Mouse (Mus musculus) urinary bladder, adult 18-20 months (tissue): ENCODE data around the gene Slain1.
A peak's percentile ranks its signal among the peaks of the same experiment; 100 is the strongest.

Source experiments
- DNase-seq, 2 experiments: peaks; one replicate each; pipeline ENCODE4 v3.0.0; 2022; ENCODE audit warnings: low spot score in 2 of 2, mixed read lengths in 2 of 2

The Slain1 gene

GRCm38 (mm10) chr14:103649896-103650334 lies at the start of gene Slain1:
Slain1 (plus strand) TSS chr14:103650228.
- peak; percentile 31 to 45 for DNase-seq

GRCm38 (mm10) chr14:103608063-103608462 lies 42.0 kb upstream of the Slain1 start:
- no peak for DNase-seq

DNA sequence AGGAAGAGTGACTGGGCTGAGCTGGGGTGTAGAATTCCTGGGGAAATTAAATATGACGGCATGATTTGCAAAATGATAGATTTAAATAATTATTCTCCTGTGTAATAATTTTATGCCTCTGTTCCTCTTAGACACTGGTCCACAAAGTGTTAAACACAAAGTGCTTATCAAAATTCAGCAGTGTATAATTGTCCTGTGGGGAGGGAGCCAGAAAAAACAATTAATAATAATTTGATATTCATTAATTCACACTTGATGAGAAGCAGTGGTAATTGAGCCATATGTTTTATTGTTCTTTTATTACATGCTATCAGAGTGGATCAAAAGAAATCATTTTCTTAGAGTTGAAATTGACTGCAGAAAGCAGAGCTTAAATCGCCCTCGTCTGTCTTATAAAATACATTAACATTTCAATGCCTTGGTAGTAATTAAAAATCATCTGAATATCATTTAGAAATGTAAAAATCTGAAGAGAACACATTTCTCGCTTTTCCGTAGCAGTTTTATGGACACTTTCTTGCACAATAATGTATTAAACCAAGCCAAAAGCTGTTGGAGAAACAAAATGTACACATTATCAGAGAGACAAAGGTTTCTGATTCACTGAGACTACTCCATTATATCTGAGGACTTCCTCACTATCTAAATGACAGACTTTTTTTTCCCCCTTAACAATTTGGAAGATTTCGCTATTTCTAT lies 36.3 kb upstream of the Slain1 start:
- DNase-seq = no peak

- DNase-seq = no peak
Measured at GRCm38 (mm10) chr14:103614272-103614587, 35.8 kb upstream of the Slain1 start.

DNA sequence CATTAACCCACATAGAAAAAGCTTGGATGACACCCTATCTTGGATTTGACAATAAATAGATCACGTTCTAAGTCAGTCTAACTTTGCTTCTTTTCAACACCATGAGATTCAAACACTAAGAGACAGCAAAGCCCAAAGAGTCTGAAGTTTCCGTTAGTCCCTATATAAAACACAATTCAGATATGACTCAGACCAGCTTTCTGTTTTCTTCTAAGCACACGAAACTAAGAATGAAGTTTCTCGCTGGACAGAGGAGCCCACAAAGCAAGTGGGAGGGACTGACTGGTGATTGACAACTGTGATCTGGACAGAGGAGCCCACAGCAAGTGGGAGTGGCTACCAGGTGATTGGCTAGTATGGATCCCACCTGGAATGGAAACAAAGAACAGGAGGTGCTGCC lies 30.3 kb upstream of the Slain1 start:
- no peak for DNase-seq

DNA sequence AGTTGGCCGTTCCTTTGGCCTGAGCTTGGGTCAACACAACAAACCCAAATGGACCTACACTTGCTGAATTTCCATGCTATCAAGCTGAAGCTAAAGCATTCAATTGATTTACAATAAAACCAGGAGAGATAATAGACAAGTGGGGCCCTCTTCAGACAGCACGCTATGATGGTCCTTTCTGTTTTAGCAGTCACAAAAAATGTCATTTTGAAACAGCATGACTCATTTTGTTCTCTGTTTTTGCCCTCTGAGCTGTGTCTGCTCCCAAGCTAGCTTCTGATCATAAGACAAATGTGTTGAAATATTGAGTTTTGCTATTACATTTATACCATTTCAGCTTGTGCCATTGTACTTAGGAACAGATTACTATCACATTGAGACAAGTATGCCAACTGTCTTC lies 28.8 kb upstream of the Slain1 start:
- DNase-seq = no peak

- no peak for DNase-seq
Measured at GRCm38 (mm10) chr14:103626100-103626499, 23.9 kb upstream of the Slain1 start.

GRCm38 (mm10) chr14:103629639-103630364 lies 20.2 kb upstream of the Slain1 start:
- no peak for DNase-seq

DNA sequence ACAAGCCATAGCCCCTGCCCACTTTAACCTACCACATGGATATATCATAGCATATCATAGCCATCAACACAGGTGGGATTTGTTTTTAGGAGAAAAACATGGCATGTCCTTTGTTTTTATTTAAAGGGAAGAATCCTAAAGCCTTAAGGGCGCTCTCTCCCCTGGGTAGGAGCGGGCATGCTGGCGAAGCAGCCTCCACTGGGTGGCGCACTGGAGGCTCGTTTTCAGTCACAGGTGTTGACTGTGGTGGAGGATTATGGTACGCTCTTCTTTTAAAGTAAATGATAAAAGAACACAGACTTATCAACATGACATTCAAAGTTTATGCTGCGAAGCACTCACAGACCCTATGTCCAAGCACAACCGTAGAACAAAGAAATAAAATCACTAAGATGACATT lies 19.5 kb upstream of the Slain1 start:
- DNase-seq = no peak

DNA sequence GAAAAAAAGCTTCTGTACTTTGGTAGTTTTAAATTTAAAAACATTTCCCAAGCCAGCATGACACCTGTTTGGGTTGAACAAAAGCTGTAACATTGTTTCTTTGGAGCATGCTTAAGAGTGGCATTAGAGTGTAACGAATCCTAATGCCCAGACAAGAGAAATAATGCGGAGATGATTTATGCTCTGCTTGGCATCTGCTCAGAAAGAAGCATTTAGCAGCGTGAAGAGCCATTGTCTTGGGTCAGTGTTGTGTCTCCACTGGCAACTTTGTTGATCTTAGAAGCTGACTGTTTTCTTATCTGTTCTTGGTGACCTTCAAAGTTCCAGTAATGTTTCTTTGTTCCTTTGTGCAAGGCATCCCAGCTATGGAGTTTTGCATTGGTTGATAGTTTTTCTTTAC lies 6.1 kb upstream of the Slain1 start:
- DNase-seq = no peak

DNA sequence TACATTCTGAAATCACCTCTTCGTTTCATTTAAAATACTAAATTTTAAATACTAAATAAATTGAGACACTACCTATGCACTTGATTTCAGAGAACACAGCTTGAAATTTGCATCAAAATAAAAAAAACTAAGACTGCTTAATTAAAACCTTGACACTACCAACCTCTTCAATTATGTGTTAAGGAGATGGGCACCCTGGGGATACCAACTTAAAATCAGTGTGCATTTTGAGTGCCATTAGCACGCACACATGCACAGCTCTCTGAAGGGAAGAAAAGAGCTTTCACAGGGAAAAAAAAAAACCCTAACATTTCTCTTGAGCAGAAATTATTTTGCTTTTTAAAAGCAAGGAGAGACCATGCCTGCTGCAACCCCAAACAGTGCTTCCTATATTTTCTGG lies 2.0 kb upstream of the Slain1 start:
- no peak for DNase-seq

DNA sequence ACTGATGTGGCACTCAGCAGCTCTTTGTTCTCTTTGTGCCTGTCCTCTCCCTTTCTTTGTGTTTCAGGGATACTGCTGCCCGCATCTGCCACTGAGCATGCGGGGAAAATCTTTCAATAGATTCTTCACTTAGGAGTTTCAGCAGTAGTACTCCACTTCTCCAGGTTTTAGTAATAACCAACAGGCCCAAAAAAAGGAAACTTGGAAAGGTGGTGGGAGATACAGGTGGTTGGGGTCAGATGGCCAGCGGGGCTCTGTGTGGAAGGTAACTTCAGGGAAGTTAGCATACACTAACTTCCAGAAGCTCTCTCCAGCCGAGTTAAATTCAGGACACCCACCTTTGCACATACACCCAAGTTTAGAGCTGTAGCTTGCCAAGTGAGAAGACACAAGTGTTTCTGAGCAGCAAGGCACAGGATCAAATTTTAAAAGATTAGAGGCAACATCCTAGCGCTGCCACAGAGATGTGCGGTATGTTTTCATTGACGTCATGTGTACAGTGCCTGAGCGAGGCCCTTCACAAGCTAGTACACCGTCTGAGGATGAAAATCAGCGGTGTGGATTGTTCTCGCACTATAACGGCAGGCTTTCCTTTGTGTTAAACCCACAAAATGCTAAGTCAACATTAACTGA lies 1.3 kb upstream of the Slain1 start:
- no peak for DNase-seq

- no peak for DNase-seq
Measured at GRCm38 (mm10) chr14:103649302-103649701, 726 bp upstream of the Slain1 start.

DNA sequence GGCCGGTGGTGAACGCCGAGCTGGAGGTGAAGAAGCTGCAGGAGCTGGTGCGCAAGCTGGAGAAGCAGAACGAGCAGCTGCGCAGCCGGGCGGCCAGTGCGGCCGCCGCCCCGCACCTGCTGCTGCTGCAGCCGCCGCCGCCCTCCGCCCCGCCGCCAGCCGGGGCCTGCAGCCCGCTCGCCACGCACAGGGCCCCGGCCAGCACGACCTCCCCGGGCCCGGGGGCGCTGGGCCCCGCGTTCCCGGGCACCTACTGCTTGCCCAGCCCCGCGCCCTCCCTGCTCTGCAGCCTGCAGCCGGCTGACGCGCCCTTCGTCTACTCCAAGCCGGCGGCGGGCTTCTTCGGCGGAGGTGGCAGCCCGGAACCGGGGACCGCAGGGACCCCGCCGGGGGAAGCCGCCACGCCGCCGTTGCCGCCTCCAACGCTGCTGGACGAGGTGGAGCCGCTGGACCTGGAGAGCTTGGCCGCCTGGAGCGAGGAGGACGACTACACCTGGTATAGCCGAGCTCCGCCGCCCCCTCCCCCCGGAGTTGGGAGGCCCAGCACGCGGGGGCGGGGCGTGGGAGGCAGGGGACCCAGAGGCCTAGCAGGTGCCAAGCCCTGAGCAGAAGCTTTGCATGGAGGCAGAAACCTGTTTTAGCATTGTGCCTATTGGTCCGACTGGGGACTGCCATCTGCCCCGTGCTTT lies 529 bp downstream of the Slain1 start:
- peak in 1 of 2 experiments; percentile 31 for DNase-seq

GRCm38 (mm10) chr14:103651106-103651505 lies 1.1 kb downstream of the Slain1 start:
- DNase-seq = no peak

GRCm38 (mm10) chr14:103651562-103651961 lies 1.5 kb downstream of the Slain1 start:
- DNase-seq = no peak

- no peak for DNase-seq
Measured at GRCm38 (mm10) chr14:103652524-103652923, 2.5 kb downstream of the Slain1 start.

GRCm38 (mm10) chr14:103653800-103654199 lies 3.8 kb downstream of the Slain1 start:
- DNase-seq = no peak

DNA sequence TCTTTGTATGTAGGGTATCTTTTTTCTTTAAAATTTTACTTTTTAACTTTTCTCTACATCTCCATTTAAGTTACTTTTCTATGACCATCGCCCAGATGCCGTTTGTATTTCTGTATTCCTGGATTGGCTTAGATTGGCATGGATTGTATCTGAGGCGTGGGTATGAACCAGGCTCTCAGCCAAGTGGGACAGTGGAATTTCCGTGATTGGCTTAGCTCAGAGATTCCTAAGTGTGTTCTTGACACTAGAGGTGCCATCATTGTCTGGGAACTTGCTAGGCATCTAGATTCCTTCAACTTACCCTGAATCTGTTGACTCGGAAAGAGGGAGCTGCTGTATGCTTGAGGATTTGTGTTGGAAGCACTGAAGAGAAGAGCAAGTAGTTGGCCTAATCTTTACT lies 5.4 kb downstream of the Slain1 start:
- no peak for DNase-seq

DNA sequence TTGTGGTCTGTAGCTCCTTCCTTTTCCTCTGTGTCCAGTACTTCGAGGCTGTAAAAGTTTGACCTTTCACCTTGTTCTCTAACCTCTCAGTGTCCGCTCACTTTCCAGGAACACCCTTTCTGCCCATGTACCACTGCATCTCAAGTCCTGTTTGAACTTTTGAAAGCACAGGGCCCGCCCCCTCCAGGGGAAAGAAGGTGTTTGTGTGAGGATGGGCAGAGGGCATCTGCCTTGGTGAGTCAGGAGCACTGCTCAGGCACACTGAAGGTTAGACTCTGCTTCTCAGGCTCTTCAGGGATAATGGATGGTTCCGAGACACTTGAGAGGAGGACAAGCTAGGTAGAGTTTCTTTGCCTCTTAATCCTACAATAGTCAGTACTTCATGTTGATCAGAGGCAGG lies 7.8 kb downstream of the Slain1 start:
- DNase-seq = no peak

GRCm38 (mm10) chr14:103663026-103663425 lies 13.0 kb downstream of the Slain1 start:
- no peak for DNase-seq

GRCm38 (mm10) chr14:103664391-103664790 lies 14.4 kb downstream of the Slain1 start:
- no peak for DNase-seq
